Mouse (Mus musculus): Measurements from ENCODE around the gene Khdrbs1. TPM values are rescaled to one million over a fixed set of nuclear protein-coding genes. Genes with fewer than 3 reads are reported as not detected.
A peak's percentile ranks its signal among the peaks of the same experiment; 100 is the strongest.
"Not testable (repeated sequence)": the region's sequence is repeated elsewhere in the genome, so short reads cannot be mapped to it uniquely, and the experiment has no call there.

Khdrbs1 gene
- polyA plus RNA-seq, 1 experiment from 2014 or later: 118 TPM

GRCm38 (mm10) chr4:129741974-129742231, 200 bp downstream of the Khdrbs1 start:
- WGBS: under 1% methylated on average over 34 of the region's 34 CpGs
- Histone ChIP-seq H3K4me1 (peaks cover 29% of the 10 kb centered on the region), H3K4me2 (peak overlapping the region; percentile 65), H3K27ac (peak overlapping the region; percentile 98), H3K27me3 (no peaks in the 10 kb centered on the region), H3K9ac (peak overlapping the region; percentile 100), H3K9me3 (replicated peaks) (no peaks in the 10 kb centered on the region), H3K4me3 (replicated peaks) (peak overlapping the region; percentile 96), H3K36me3 (no peaks in the 10 kb centered on the region)
- ATAC-seq (replicated peaks; ENCODE audit: low FRiP score): peak; percentile 47; the same call in 1 of the 2 replicates

DNA sequence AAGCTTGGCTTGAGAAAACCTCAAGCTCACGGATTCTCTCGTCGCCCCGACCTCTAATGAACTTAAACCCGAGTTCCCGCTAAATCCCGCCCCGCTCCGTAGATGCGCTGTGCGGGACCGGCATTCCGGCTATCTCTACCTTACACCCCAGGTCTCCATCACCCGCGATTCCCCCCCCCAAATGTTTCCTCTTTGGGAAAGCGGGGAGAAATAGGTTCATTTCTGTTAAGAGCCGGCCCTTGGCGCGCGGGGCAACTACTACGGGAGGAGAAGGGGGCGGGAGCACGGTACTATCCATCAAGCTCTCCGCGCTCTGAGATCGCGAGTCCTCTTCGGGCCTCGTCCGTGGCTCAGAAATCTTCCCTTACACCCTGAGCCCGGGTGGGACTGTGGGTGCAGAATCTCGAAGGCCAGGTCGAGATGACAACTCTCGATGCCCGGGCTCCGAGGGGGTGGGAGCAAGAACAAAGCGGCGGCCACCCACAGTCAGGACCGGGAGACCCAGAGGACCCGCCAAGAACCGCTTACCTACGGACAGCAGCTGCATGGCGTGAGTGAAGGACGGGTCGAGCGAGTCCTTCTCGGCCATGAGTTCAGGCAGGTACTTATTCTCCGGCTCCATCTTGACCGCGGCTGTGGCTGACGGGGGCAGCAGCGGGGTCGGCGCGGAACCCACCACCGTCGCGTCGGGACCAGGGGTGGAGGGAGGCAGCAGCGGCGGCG, 691 bp downstream of the Khdrbs1 start:
- peak; percentile 5; the same call in 1 of the 2 replicates for ATAC-seq (replicated peaks; ENCODE audit: low FRiP score)
- Histone ChIP-seq H3K4me2 (peak overlapping the region; percentile 65), H3K27ac (peak overlapping the region; percentile 98), H3K9ac (peak overlapping the region; percentile 100), H3K36me3 (no peaks in the 10 kb centered on the region), H3K4me1 (peaks cover 29% of the 10 kb centered on the region), H3K9me3 (replicated peaks) (no peaks in the 10 kb centered on the region), H3K4me3 (replicated peaks) (peak overlapping the region; percentile 96), H3K27me3 (no peaks in the 10 kb centered on the region)
- WGBS: under 1% methylated on average over 58 of the region's 62 CpGs

- Histone ChIP-seq H3K36me3 (0 out of 2 replicates have a peak, but pooled peaks cover 8% of the 10 kb centered on the region), H3K9me3 (replicated peaks) (no peaks in the 10 kb centered on the region), H3K4me3 (replicated peaks) (peak overlapping the region; percentile 96; the same call in 1 of the 2 replicates), H3K4me2 (peak overlapping the region; percentile 65), H3K27me3 (no peaks in the 10 kb centered on the region), H3K27ac (no peak overlapping the region), H3K4me1 (peaks cover 29% of the 10 kb centered on the region), H3K9ac (no peak overlapping the region)
- WGBS: 68% methylated on average over 4 of the region's 4 CpGs
- ATAC-seq (replicated peaks; ENCODE audit: low FRiP score): no peak
Observed at GRCm38 (mm10) chr4:129739111-129739645, 2.9 kb downstream of the Khdrbs1 start.

DNA sequence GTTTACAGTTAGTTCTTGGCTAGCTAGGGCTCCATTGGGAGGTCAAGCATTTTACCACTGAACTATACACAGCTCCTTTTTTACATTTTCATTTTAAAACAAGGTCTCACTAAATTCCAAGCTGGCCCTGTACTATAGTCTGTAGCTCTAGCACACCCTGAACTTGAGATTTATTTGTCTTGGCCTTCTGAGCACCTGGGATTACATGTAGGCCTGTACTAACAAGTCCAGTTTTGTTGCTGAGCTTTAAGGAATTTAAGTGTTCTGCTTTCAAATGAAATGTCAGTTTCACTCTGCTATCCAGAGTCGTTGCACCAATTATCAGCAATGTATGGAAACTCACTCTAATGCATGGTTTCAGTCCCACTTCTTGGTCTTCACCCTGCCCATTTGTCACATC, 5.9 kb downstream of the Khdrbs1 start:
- Histone ChIP-seq H3K27ac (no peak overlapping the region), H3K4me2 (no peak overlapping the region), H3K27me3 (no peaks in the 10 kb centered on the region), H3K4me1 (peaks cover 22% of the 10 kb centered on the region), H3K4me3 (replicated peaks) (no peak overlapping the region), H3K36me3 (0 out of 2 replicates have a peak, but pooled peaks cover 8% of the 10 kb centered on the region), H3K9me3 (replicated peaks) (no peaks in the 10 kb centered on the region), H3K9ac (no peak overlapping the region)
- no peak for ATAC-seq (replicated peaks; ENCODE audit: low FRiP score)
- 82% methylated on average over 1 of the region's 1 CpGs for WGBS

DNA sequence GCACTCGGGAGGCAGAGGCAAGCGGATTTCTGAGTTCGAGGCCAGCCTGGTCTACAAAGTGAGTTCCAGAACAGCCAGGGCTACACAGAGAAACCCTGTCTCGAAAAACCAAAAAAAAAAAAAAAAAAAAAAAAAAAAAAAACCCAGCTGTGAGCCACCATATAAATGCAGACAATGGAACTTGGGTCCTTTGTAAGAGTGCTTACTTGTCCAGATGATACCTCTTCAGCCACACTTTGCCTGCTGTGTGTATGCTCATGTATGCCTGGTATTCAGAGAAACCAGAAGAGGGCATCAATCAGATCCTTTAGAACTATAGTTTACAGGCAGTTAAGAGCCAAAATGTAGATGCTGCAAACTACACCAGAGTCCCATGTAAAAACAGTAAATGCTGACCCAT, 6.6 kb downstream of the Khdrbs1 start:
- H3K4me1 ChIP-seq: peaks cover 21% of the 10 kb centered on the region
- ATAC-seq (replicated peaks; ENCODE audit: low FRiP score); H3K9me3 ChIP-seq (replicated peaks); H3K27me3 ChIP-seq; H3K27ac ChIP-seq; H3K4me2 ChIP-seq; H3K4me3 ChIP-seq (replicated peaks); H3K9ac ChIP-seq: not testable (repeated sequence)
- WGBS: 94% methylated on average over 4 of the region's 4 CpGs
- H3K36me3 ChIP-seq: peaks cover 13% of the 10 kb centered on the region

- Histone ChIP-seq H3K4me1 (0 out of 2 replicates have a peak, but pooled peaks cover 3% of the 10 kb centered on the region), H3K9ac (no peak overlapping the region), H3K36me3 (peaks cover 51% of the 10 kb centered on the region), H3K9me3 (replicated peaks) (no peaks in the 10 kb centered on the region), H3K27me3 (no peaks in the 10 kb centered on the region), H3K4me2 (no peak overlapping the region), H3K4me3 (replicated peaks) (no peak overlapping the region), H3K27ac (no peak overlapping the region)
- ATAC-seq (replicated peaks; ENCODE audit: low FRiP score): no peak
- WGBS: 91% methylated on average over 5 of the region's 5 CpGs
Observed at GRCm38 (mm10) chr4:129731423-129731822, 10.7 kb downstream of the Khdrbs1 start.

DNA sequence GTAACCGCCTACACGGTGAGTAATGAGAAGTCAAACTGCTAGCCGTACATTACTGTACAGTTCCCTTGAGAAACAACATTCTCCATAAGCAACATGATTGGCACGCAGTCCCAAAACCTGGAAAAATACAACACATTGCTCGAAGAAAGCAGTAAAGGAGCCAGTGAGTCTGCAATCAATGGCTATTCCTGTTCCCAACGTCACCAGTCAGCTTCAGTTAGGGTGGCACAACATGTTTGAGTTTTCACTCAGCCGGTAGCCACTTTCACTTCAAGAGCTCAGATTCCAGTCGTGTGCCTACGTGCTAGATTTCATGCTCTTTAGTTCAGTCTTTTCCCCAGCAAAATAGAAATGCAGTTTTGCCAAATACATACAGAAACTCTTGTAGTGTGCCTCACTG, 25.8 kb downstream of the Khdrbs1 start:
- no peaks in the 10 kb centered on the region for H3K4me1 ChIP-seq
- 91% methylated on average over 9 of the region's 9 CpGs for WGBS
- H3K4me3 ChIP-seq (replicated peaks): no peak overlapping the region

DNA sequence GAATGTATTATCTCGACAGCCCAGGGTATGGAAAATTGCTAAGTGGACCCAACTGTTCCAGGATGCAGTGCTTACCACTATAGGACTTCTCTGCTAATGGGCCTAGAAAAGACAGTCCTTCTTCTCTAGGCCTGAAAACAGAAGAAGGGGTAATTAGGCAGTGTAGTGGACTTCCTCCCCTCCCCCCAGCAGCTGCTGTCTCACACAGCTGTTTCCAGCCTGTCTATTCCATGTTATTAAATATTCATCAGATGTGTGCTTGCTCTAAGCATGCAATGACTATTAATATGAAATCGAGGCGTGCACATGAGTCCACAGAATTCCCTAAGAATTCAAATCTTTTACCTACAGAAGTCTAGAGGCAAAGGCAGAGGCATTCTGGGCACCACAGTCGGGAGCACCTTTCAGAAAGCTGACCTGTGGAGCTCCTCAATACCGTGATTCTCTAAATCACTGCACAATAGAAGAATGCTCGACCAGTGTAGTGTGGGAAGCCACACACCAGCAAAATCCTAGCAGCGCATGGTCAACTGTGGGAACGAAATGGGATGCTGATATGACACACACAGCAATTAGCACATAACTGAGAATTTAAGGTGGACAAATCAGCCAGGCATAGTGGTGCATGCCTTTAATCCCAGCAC, 32.5 kb downstream of the Khdrbs1 start:
- Histone ChIP-seq H3K4me1 (no peaks in the 10 kb centered on the region), H3K36me3 (peaks cover 99% of the 10 kb centered on the region), H3K9ac (no peak overlapping the region), H3K4me3 (replicated peaks) (no peak overlapping the region), H3K4me2 (no peak overlapping the region), H3K9me3 (replicated peaks) (no peaks in the 10 kb centered on the region), H3K27ac (no peak overlapping the region), H3K27me3 (no peaks in the 10 kb centered on the region)
- 87% methylated on average over 8 of the region's 8 CpGs for WGBS
- ATAC-seq (replicated peaks; ENCODE audit: low FRiP score): no peak

More for the DNA sequence above, 25.8 kb downstream of the Khdrbs1 start:
- Histone ChIP-seq H3K27me3 (no peaks in the 10 kb centered on the region), H3K4me2 (no peak overlapping the region), H3K9me3 (replicated peaks) (no peaks in the 10 kb centered on the region), H3K36me3 (peaks cover 86% of the 10 kb centered on the region), H3K9ac (no peak overlapping the region), H3K27ac (no peak overlapping the region)
- no peak for ATAC-seq (replicated peaks; ENCODE audit: low FRiP score)

DNA sequence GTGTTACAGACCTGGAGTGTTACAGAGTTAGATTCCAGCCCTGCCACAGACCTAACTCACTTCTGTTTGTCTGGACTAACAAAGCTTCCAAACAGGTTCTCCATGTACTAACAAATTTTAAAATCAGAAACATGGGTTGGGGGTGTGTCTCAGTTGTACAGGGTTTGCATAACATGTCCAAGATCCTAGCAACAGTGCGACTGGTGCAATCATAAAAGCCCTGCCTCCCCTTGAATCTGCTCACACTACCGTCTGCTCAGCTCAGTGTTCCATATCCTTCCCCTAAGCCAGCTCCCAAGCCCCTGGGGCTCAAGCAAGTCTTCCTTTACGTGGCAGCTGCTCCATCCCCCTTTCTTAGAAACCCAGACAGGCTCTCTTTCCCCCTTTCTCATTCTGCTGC, 35.4 kb downstream of the Khdrbs1 start:
- H3K36me3 ChIP-seq: peaks cover 96% of the 10 kb centered on the region
- H3K27ac ChIP-seq: no peak overlapping the region
- WGBS: 69% methylated on average over 3 of the region's 3 CpGs
- no peaks in the 10 kb centered on the region for H3K9me3 ChIP-seq (replicated peaks)
- H3K4me1 ChIP-seq: peaks cover 24% of the 10 kb centered on the region
- H3K4me3 ChIP-seq (replicated peaks): no peak overlapping the region
- no peak overlapping the region for H3K9ac ChIP-seq
- ATAC-seq (replicated peaks; ENCODE audit: low FRiP score): no peak
- no peak overlapping the region for H3K4me2 ChIP-seq
- H3K27me3 ChIP-seq: no peaks in the 10 kb centered on the region

- H3K27ac ChIP-seq: peak overlapping the region; percentile 81
- H3K4me1 ChIP-seq: peaks cover 39% of the 10 kb centered on the region
- no peaks in the 10 kb centered on the region for H3K27me3 ChIP-seq
- H3K4me2 ChIP-seq: 0 out of 2 replicates have a peak overlapping the region, but pooled peaks have one; percentile 4
- H3K9me3 ChIP-seq (replicated peaks): no peaks in the 10 kb centered on the region
- ATAC-seq (replicated peaks; ENCODE audit: low FRiP score): peak; percentile 79
- H3K9ac ChIP-seq: peak overlapping the region; percentile 5; the same call in 1 of the 2 replicates
- H3K36me3 ChIP-seq: peaks cover 54% of the 10 kb centered on the region
- 12% methylated on average over 11 of the region's 11 CpGs for WGBS
- no peak overlapping the region for H3K4me3 ChIP-seq (replicated peaks)
Observed at GRCm38 (mm10) chr4:129702454-129702853, 39.6 kb downstream of the Khdrbs1 start.

- Histone ChIP-seq H3K36me3 (peaks cover 47% of the 10 kb centered on the region), H3K9me3 (replicated peaks) (no peaks in the 10 kb centered on the region), H3K4me3 (replicated peaks) (no peak overlapping the region), H3K4me1 (peaks cover 46% of the 10 kb centered on the region), H3K9ac (peak overlapping the region; percentile 5; the same call in 1 of the 2 replicates), H3K4me2 (peak overlapping the region; percentile 4; the same call in 1 of the 2 replicates), H3K27ac (peak overlapping the region; percentile 81), H3K27me3 (no peaks in the 10 kb centered on the region)
- ATAC-seq (replicated peaks; ENCODE audit: low FRiP score): 0 out of 2 replicates have a peak, but pooled peaks have one; percentile 9
- WGBS: 44% methylated on average over 17 of the region's 17 CpGs
Observed at GRCm38 (mm10) chr4:129701503-129702377, 40.4 kb downstream of the Khdrbs1 start.
